Mouse (Mus musculus): ENCODE results near the gene Rdm1. TPM values are rescaled to one million over a fixed set of nuclear protein-coding genes. Genes with fewer than 3 reads are reported as not detected.
A peak's percentile ranks its signal among the peaks of the same experiment; 100 is the strongest.
"Not testable (repeated sequence)": the region's sequence is repeated elsewhere in the genome, so short reads cannot be mapped to it uniquely, and the experiment has no call there.

Gene Rdm1
- polyA plus RNA-seq, 1 experiment = 39.2 TPM

- no peak for DNase-seq
- TF ChIP-seq POLR2A (IDR thresholded peaks at IDR 0.05; ENCODE audit: control insufficient read depth, extremely low read depth, insufficient read depth, low read length, poor library complexity) (no peak), CTCF (IDR thresholded peaks at IDR 0.05; ENCODE audit: borderline replicate concordance, control insufficient read depth, extremely low read depth, insufficient read depth, low read length, poor library complexity) (no peak)
These were observed 8.7 kb downstream of the Rdm1 start for GRCm38 (mm10) chr11:101635660-101636059.

GRCm38 (mm10) chr11:101639761-101640160, 12.8 kb downstream of the Rdm1 start:
- H3K27me3 ChIP-seq (ENCODE audit: control insufficient read depth, insufficient read depth, low read length) = no peaks in the 10 kb centered on the region
- no peak for DNase-seq
- no peak overlapping the region for H3K4me3 ChIP-seq (ENCODE audit: control insufficient read depth, insufficient read depth, low read length)
- peaks cover 4% of the 10 kb centered on the region for H3K4me1 ChIP-seq (replicated peaks; ENCODE audit: control insufficient read depth, insufficient read depth, low read length)
- WGBS = 100% methylated on average over 4 of the region's 4 CpGs
- H3K27ac ChIP-seq (ENCODE audit: control insufficient read depth, insufficient read depth, low read length) = no peak overlapping the region
- TF ChIP-seq POLR2A (IDR thresholded peaks at IDR 0.05; ENCODE audit: control insufficient read depth, extremely low read depth, insufficient read depth, low read length, poor library complexity) (no peak), CTCF (IDR thresholded peaks at IDR 0.05; ENCODE audit: borderline replicate concordance, control insufficient read depth, extremely low read depth, insufficient read depth, low read length, poor library complexity) (no peak)
- H3K36me3 ChIP-seq (ENCODE audit: control insufficient read depth, insufficient read depth, low read length) = peaks cover 4% of the 10 kb centered on the region

More at GRCm38 (mm10) chr11:101635660-101636059, 8.7 kb downstream of the Rdm1 start:
- H3K4me1 ChIP-seq (replicated peaks; ENCODE audit: control insufficient read depth, insufficient read depth, low read length) = no peaks in the 10 kb centered on the region
- H3K36me3 ChIP-seq (ENCODE audit: control insufficient read depth, insufficient read depth, low read length) = peaks cover 6% of the 10 kb centered on the region
- WGBS = 96% methylated on average over 10 of the region's 10 CpGs
- no peaks in the 10 kb centered on the region for H3K27me3 ChIP-seq (ENCODE audit: control insufficient read depth, insufficient read depth, low read length)
- H3K27ac ChIP-seq (ENCODE audit: control insufficient read depth, insufficient read depth, low read length) = no peak overlapping the region
- H3K4me3 ChIP-seq (ENCODE audit: control insufficient read depth, insufficient read depth, low read length) = no peak overlapping the region

- H3K4me1 ChIP-seq (replicated peaks; ENCODE audit: control insufficient read depth, insufficient read depth, low read length); H3K27ac ChIP-seq (ENCODE audit: control insufficient read depth, insufficient read depth, low read length); H3K36me3 ChIP-seq (ENCODE audit: control insufficient read depth, insufficient read depth, low read length); H3K27me3 ChIP-seq (ENCODE audit: control insufficient read depth, insufficient read depth, low read length): not testable (repeated sequence)
- peak overlapping the region; percentile 71 for H3K4me3 ChIP-seq (ENCODE audit: control insufficient read depth, insufficient read depth, low read length)
- DNase-seq = peak; percentile 63
- 8% methylated on average over 53 of the region's 53 CpGs for WGBS
These were observed 14.1 kb downstream of the Rdm1 start for GRCm38 (mm10) chr11:101640857-101641709.

GRCm38 (mm10) chr11:101641710-101642642, 15.0 kb downstream of the Rdm1 start:
- not testable (repeated sequence) for DNase-seq; H3K36me3 ChIP-seq (ENCODE audit: control insufficient read depth, insufficient read depth, low read length); H3K27ac ChIP-seq (ENCODE audit: control insufficient read depth, insufficient read depth, low read length); H3K27me3 ChIP-seq (ENCODE audit: control insufficient read depth, insufficient read depth, low read length); H3K4me1 ChIP-seq (replicated peaks; ENCODE audit: control insufficient read depth, insufficient read depth, low read length)
- peak overlapping the region; percentile 71 for H3K4me3 ChIP-seq (ENCODE audit: control insufficient read depth, insufficient read depth, low read length)
- 4% methylated on average over 14 of the region's 26 CpGs for WGBS

GRCm38 (mm10) chr11:101642931-101643330, 15.9 kb downstream of the Rdm1 start:
- no peak overlapping the region for H3K27ac ChIP-seq (ENCODE audit: control insufficient read depth, insufficient read depth, low read length)

GRCm38 (mm10) chr11:101644591-101644990, 17.6 kb downstream of the Rdm1 start:
- no peak for TF ChIP-seq CTCF (IDR thresholded peaks at IDR 0.05; ENCODE audit: borderline replicate concordance, control insufficient read depth, extremely low read depth, insufficient read depth, low read length, poor library complexity)
- TF ChIP-seq POLR2A (IDR thresholded peaks at IDR 0.05; ENCODE audit: control insufficient read depth, extremely low read depth, insufficient read depth, low read length, poor library complexity) = no peak
- 61% methylated on average over 3 of the region's 3 CpGs for WGBS
- peaks cover 4% of the 10 kb centered on the region for H3K4me1 ChIP-seq (replicated peaks; ENCODE audit: control insufficient read depth, insufficient read depth, low read length)
- no peak overlapping the region for H3K4me3 ChIP-seq (ENCODE audit: control insufficient read depth, insufficient read depth, low read length)
- no peak for DNase-seq
- no peaks in the 10 kb centered on the region for H3K36me3 ChIP-seq (ENCODE audit: control insufficient read depth, insufficient read depth, low read length)
- H3K27me3 ChIP-seq (ENCODE audit: control insufficient read depth, insufficient read depth, low read length) = no peaks in the 10 kb centered on the region
- no peak overlapping the region for H3K27ac ChIP-seq (ENCODE audit: control insufficient read depth, insufficient read depth, low read length)

More at GRCm38 (mm10) chr11:101642931-101643330, 15.9 kb downstream of the Rdm1 start:
- Histone ChIP-seq H3K4me3 (ENCODE audit: control insufficient read depth, insufficient read depth, low read length) (no peak overlapping the region), H3K36me3 (ENCODE audit: control insufficient read depth, insufficient read depth, low read length) (no peaks in the 10 kb centered on the region), H3K4me1 (replicated peaks; ENCODE audit: control insufficient read depth, insufficient read depth, low read length) (peaks cover 4% of the 10 kb centered on the region), H3K27me3 (ENCODE audit: control insufficient read depth, insufficient read depth, low read length) (no peaks in the 10 kb centered on the region)
- TF ChIP-seq CTCF (IDR thresholded peaks at IDR 0.05; ENCODE audit: borderline replicate concordance, control insufficient read depth, extremely low read depth, insufficient read depth, low read length, poor library complexity) (no peak), POLR2A (IDR thresholded peaks at IDR 0.05; ENCODE audit: control insufficient read depth, extremely low read depth, insufficient read depth, low read length, poor library complexity) (no peak)
- DNase-seq = no peak
- WGBS = 40% methylated on average over 5 of the region's 5 CpGs

- not testable (repeated sequence) for H3K27ac ChIP-seq (ENCODE audit: control insufficient read depth, insufficient read depth, low read length); H3K4me1 ChIP-seq (replicated peaks; ENCODE audit: control insufficient read depth, insufficient read depth, low read length); H3K36me3 ChIP-seq (ENCODE audit: control insufficient read depth, insufficient read depth, low read length); DNase-seq; H3K4me3 ChIP-seq (ENCODE audit: control insufficient read depth, insufficient read depth, low read length); H3K27me3 ChIP-seq (ENCODE audit: control insufficient read depth, insufficient read depth, low read length)
- 2% methylated on average over 4 of the region's 4 CpGs for WGBS
These were observed 18.0 kb downstream of the Rdm1 start for GRCm38 (mm10) chr11:101645043-101645410.

- WGBS = under 1% methylated on average over 45 of the region's 56 CpGs
- H3K27ac ChIP-seq (ENCODE audit: control insufficient read depth, insufficient read depth, low read length) = not testable (repeated sequence)
These were observed 18.7 kb downstream of the Rdm1 start for GRCm38 (mm10) chr11:101645411-101646282.

GRCm38 (mm10) chr11:101646283-101646794, 19.3 kb downstream of the Rdm1 start:
- 24% methylated on average over 16 of the region's 16 CpGs for WGBS
- not testable (repeated sequence) for H3K27ac ChIP-seq (ENCODE audit: control insufficient read depth, insufficient read depth, low read length); H3K27me3 ChIP-seq (ENCODE audit: control insufficient read depth, insufficient read depth, low read length); H3K36me3 ChIP-seq (ENCODE audit: control insufficient read depth, insufficient read depth, low read length); H3K4me1 ChIP-seq (replicated peaks; ENCODE audit: control insufficient read depth, insufficient read depth, low read length)
- peak overlapping the region; percentile 45 for H3K4me3 ChIP-seq (ENCODE audit: control insufficient read depth, insufficient read depth, low read length)
- peak; percentile 37 for DNase-seq

More at GRCm38 (mm10) chr11:101645411-101646282, 18.7 kb downstream of the Rdm1 start:
- peak overlapping the region; percentile 45 for H3K4me3 ChIP-seq (ENCODE audit: control insufficient read depth, insufficient read depth, low read length)
- not testable (repeated sequence) for DNase-seq; H3K27me3 ChIP-seq (ENCODE audit: control insufficient read depth, insufficient read depth, low read length); H3K36me3 ChIP-seq (ENCODE audit: control insufficient read depth, insufficient read depth, low read length); H3K4me1 ChIP-seq (replicated peaks; ENCODE audit: control insufficient read depth, insufficient read depth, low read length)
